Mouse (Mus musculus): Measurements from ENCODE around the gene Dscaml1.
A peak's percentile ranks its signal among the peaks of the same experiment; 100 is the strongest.

Dscaml1 gene

DNA sequence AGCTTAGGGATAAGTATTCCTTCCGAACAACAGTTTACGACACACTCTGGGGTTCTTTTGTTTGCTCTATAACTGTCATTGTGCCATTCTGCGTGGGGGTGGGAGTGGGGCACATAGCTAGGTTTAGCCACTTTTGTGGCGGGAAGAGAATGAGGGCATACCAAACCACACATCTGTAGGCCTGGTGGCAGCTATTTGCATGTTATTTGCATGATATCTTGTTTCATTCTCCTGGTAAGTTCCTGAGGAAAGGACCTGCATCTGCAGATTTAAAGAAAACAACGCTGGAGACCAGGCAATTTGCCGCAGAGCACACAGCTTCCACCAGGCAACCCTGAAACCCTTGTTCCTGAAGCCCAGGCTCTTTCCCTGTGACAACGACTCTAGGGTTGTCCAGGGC is 30.8 kb downstream of the Dscaml1 start:
- DNase-seq = no peak

DNA sequence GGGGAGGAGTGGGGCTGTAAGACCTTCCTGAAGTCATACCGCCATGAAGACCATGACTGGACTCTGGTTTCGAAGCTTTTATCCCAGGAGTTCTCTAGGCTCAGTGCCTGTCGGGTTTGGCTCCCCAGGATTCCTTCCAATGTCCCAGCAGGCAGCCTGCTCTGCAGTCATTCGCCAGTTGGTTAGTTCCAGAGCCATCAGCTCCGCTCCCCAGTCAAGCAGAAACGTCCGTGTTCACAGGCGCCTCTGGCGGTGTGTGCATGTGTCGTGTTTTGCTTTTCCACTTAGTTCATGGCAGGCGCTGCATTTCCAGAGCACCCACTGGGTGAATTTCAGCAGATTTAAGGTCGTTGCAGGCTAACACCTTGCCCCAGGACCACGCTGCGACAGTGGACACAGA is 31.9 kb downstream of the Dscaml1 start:
- no peak for DNase-seq

DNA sequence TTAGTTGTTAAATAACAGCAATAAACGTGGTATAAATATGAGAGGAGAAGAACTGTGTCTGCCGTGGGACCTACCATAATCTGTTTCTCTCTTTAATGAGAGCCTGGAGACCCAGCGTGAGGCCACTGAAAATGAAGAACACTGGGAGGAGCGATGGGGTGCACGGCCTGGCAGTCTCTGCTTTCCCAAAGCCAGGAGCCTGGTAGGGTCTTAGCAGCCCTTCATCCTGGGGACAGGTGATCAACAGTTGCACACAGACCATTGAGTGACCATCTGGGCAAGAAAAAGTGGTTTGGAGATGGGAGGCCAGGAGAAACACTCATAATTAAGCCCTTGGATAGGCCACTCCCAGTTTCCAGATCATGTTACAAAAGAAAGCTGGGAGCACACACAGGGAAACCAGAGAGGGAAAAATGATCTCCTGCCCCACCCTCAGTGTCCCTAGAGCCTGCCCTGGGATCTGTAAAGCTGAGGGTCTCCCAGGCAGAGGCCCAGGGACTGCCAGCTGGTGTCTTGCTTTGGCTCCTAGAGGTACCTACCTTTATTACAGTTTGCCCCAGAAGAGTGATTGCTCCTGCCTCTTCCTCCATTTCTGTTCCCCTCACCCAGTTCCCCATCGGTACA is 39.1 kb downstream of the Dscaml1 start:
- peak; percentile 31 for DNase-seq

DNA sequence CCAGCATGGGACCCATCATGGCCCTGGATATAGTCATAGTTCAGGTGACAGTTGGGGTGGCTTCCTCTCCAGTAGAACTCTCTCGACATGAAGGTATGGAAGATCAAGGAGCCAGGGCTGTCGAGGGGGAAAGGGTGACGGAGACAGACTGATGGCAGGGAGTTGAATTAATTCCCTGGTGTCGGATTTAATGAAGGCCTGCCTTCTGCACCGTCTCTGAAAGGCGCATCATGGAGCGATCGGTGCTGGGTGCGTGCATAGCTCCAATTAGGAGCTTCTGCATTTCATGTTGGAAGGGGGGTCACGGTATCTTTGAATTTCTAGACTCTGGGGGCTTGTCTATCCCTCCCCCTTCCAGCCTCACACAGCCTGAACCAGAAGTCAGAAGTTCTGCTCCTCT is 41.8 kb downstream of the Dscaml1 start:
- DNase-seq = no peak

DNA sequence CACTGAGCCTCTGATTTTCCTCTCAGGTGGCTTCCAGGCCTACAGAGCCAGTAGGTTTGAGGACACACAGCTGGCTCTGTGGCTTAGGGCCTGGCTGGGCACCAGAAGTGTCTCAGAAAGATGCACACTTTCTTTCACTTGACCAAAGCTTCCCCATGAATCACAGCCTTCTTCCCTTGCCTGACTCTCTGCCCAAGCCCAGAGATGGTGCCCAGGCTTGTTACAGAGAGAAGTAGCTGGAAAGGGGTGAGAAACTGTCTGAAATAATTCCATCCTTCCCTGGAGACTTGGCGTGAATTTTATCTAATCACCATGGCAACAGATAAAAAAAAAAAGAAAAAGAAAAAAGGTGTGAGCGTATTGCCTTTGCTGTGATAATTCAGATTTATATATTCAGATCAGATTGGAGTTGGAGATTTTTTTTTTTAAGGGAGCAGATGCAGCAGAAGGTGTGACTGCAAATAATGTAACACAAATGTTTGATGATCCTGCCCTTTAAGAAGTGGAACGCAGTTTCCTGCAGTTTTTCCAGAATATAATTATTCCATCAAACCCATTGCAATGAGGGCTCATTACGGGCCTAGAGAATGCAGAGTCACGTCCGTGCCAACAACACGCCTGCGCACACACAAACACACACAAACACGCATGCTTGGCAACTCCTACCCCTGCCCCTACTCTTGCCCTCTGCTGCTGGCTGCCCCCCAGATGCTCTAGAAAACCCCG is 44.5 kb downstream of the Dscaml1 start:
- no peak for DNase-seq

DNA sequence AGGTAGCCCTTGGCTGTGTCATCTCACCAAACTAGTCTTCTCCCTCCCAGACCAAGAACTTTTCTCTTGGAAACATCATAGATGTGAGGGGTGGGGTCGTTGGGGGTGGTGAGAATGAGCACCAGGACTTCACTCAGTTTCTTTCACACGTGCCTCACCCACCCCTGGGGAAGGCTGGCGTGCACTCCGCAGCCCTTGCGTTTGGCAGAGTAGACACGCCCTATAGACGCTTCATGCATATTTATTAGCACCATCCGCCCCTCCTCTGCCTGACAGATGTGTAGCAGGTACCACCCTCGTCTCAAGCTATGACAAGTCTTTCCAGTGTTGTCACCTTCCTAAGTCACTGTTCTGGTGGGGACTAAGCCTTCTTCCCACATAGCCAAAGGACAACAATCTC is 45.3 kb downstream of the Dscaml1 start:
- no peak for DNase-seq

DNA sequence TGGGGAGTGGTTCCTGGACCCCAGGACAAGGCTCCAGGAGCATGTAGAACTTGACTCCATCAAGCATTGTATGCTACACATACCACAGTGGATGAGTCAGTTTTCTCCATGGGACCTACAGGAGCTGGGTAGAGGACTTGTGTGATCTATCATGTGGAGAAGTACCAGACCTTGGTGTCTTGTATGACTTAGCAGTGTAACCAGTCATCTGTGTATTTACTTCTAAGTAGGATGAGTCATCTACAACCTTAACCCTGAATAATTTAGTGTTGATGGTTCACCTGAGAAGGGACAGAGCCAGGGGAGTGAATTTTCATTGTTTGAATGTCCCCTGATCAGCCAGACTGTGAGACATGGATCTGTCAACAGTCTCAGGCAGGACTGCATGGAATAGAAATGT is 48.4 kb downstream of the Dscaml1 start:
- no peak for DNase-seq

DNA sequence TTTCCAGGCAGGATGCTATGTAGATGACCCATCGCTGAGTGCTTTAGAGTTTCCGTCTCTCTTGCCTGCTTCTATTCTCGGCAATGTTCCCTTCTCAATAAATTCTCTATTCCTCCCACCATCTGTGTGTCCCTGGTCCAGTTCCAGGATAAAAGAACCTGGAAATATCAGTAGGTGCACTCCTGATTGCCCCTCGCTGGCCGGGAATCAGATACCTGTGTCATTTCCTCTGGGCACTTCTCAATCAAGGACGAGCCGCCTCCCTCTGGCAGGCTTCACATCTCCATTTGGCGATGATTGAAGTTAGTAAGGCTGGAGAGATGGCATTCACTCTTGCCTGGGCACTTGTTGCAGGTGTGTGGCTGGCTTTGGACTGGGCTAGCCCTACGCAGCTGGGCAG is 54.5 kb downstream of the Dscaml1 start:
- DNase-seq = no peak

DNA sequence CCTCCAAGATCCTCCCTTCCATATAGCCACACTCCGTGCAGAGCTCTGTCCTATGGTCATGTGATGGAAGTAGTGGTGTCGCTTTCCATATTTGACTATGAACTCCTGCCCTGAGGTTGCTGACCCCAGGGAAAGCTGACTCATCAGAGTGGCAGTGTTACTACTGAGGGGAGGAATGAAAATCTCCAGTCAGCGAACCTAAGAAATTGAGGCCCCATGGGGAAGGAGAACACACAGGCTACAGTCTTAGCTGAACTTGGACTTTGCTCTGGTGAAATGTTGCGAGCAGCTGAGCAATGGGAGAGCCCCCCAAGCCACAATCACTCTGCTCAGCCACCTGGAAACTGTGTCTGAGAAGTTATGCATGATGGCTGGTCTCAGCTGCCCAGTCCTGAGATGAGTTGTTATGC is 60.2 kb downstream of the Dscaml1 start:
- no peak for DNase-seq

DNA sequence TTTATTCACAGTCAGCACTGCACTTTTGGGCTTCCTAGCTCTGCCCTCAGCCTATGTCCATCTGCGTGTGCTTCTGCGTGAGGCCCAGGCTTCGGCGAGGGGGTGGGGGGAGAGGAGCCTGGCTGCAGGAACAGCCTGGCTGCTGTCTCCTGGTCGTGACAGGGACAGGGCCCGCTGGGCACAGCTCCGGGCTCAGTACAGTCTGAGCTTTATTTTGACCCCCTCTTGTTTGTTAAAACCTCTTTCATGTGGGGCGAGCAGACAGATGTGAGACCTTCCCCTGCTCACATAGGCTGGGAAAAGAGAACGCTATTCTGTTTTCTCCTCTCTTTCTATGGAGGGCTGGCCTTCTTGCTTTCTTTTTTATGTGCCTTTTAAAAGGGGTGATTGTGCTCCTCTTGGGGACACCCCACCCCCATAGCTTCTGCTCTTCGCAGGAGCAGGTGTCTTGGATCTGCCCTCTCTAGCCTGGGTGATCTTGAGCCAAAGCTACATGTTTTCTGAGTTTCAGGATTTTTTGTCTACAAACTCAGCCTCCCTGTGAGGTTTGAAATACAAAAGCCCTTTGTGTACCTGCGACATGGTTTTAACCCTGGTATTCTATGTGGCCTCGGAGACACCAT is 60.9 kb downstream of the Dscaml1 start:
- DNase-seq = no peak

DNA sequence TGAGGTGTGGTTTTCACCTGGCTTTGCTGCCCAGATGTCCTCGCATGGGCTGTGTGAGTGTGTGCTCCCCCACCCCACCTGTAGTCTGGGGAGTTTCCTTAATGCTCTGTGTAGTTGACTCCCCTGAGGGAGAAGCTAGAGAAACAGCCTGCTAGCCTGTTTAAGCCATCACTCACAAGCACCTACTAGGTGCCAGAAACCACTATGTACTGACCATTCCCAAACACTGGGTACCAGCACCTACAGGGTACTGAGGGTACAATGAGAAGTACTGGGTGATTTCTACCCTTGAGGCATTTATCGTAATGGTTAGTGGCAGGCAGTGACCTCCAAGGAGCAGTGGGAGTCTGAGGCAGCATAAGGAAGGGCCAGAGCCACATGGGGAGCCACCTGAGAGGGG is 64.5 kb downstream of the Dscaml1 start:
- no peak for DNase-seq

DNA sequence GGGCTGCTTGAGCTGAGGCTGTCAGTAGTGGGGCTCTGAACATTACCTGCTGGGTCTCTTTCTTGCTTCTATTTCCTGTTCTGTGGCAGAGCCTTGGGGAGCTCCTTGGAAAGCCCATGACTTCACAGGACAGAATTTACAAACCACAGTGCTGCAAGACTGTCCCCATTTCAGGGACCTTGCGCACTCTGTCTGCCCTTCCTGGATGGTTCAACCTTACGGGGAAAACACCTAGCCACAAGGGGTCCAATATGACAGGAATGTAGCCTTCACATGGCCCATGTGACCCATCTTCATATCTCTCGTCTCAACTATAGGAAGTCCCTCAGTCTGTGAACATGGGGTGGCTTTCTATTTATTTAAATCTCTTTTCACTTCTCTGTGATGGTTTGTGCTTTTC is 68.5 kb downstream of the Dscaml1 start:
- DNase-seq = no peak

DNA sequence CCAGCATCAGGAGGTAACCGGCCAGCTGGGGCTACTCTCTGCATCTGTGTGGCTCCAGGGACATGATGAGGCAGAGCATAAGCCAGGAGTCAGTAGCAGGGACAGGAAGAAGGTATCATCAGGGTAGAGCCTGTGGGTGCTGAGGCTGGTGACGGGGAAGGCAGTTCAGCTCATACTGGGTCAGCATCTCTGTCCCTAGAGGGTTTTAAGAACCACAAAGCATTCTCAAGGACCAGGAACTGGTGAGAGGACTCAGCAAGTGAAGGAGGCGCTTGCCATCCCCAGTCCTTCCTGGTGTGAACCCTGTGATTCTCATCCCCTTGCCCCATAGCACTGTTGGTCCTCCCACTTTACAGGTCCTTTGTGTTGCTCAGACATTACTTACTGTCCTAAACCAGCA is 69.9 kb downstream of the Dscaml1 start:
- DNase-seq = no peak

DNA sequence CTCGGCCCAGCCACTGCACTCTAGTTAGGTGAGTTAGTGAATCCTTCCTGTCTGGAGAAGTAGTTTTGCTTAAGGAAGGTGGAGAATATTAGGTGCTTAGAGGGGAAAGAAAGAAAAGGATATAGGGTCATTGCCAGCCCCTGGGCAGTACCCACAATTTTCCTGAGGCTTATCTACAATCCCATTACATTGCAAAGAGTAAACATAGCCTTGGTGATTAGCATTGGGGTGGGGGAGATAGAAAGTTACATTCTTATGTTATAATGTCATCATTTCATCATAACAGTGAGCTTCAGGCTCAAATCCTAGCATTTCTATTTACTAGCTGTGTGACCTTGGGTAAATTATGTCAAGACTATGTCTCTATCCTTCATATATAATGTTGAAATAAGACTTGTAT is 70.5 kb downstream of the Dscaml1 start:
- DNase-seq = no peak

DNA sequence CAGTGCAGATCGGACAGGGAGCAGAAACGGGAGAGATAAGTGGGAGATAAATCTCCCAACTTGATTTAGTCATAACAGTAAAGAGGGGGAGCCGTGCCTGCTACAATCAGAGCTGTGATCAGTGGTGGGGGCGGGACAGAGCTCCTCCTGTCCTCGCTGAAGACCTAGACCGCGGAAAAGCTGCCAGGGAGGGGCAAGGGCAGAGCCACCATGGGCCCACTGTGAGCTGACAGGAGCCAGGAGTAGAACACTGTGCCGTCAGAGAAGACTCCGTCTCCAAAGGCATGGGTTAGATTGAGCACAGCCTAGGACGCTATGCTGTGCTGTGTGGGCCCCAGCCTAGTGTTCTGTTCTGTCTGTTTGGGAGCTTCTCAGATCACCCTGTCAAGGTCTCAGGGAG is 72.8 kb downstream of the Dscaml1 start:
- DNase-seq = no peak

DNA sequence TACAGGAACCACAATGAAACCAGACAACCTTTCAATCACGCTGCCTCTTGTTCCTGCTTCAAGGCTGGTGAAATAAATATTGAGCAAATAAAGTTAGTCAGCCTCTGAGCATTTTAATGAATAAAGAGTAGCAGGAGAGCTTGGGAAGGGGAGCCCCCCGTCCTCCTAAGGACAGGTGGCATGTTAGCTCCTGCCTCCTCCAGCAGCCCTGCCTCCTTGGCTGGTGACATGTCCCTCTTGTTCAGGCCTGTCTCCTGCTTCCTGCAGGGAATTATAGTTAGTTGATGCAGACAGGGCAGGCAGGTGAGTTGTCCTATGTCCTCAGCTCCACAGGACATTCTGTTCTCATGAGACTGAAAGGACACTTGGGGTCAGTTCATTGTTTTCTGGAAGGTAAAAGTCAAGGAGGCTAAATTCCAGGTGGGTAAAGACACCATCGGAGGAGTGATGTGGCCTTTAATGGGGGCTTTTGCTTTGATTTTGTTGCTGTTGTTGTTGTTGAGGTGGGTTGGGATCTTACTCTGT is 73.7 kb downstream of the Dscaml1 start:
- no peak for DNase-seq

DNA sequence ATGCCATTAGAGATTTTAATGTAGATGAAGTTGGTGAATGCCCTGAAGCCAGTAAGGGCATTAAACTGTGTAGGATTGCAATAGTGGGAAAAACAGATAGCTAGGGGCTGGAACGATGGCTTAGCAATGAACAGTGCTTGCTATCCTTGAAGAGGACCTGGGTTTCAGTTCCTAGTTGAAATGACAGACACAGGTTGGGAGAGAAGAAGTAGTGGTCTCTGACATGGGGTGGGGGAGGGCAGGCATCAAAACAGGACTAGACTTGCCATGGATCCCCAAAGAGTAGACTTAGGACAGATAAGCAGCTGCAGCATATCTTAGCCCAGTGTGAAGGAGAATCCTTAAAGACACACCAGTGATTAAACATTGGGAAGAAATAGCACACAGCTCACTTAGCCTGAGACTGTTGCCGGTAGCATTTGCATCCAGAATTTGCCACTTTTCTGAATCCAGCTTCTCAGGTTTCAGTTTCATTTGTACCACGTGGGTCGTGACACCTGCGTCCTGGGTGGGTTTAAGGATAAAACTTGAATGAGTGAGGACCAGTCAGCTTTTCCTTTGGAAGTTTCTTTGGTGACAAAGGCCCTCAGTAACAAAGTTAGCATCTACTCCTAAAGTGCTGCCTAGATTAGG is 75.0 kb downstream of the Dscaml1 start:
- DNase-seq = no peak

DNA sequence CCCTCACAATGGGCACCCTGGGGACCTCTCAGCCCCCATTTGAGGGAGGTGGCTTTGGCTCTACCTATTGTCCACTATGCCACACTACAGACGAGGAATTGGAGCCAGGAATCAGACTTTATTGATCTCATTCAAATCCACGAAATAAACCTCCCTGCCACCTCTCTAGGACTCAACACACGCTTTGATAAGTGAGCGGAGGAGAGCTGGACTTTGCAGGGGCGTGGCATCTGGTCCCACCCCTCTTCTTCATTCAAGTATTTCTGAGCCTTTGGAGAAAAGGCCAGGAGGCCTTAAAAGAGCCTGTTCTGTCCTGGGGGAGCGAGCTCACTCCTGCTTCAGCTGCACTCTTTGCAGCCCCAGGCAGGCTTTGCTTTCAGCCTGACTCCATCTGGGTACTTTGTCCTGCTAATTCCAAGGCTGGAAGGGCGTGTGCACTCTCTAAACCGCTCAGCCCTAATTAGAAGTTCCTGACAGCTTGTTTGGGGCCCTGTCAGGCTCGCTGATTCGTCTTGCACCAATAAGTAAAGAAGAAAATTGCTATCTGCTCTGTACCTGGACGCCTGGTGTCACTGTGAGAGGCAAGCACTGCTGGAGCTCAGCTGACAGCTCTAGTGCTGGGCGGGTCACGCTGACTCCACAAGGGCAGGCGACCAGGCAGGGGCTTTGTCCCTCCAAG is 75.7 kb downstream of the Dscaml1 start:
- peak; percentile 43 for DNase-seq

DNA sequence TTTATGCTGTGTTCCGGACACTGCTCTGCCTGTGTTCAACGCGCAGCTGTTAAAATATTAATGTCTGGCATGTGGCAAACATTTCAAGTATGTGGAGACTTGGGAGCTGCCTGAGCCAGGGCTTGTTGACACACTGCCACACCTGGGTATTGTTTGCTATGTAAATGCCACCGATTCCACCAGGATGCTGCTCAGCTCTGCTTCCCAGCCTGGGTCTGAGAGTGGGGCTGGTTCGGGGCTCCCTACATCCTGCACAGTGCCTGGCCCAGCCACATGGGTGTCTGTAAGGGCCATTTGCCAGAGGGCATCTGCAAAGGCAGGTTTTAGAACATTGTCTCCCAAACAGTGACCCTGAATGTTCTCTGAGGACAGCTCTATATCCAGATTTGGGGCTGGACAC is 78.5 kb downstream of the Dscaml1 start:
- DNase-seq = no peak

DNA sequence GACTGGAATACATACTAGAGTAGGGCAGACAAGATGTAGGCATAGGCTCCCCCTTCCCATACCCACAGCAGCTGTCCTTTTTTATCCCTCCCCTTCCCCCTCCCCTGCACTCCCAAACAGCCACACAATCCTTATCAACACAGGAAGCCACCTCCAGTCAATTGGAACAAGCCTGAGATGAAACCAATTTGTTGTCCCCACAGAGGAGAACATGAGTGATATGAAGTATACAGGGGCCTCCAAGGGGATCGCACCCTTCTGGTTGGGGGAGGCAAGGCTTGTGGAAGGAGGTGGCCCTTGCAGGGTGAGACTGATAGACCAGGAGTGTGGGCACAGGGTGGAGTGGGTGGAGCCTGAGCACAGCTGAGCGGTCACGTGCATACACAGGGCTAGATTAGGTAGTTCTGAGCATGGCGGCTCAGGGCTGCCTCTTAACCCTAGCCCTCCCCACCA is 79.1 kb downstream of the Dscaml1 start:
- peak; percentile 16 for DNase-seq

DNA sequence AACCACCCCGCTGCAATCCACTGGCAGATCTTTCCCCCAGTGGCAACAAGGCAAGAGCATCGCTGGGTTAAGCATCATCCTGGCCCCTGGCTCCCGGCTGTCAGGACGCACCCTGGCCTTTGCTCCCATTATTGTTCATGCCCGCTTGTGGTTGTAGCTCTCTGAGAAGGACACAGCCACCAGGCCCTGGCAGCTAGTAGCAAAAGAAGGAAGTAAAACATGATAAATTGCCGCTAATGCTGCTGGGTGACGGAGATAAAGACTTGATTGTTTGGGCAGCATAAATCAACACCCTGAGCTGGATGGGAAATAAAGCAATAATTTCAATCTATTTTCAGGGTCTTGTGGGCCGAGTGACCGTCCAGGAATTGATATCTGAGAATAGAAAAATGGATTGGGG is 81.1 kb downstream of the Dscaml1 start:
- DNase-seq = no peak

DNA sequence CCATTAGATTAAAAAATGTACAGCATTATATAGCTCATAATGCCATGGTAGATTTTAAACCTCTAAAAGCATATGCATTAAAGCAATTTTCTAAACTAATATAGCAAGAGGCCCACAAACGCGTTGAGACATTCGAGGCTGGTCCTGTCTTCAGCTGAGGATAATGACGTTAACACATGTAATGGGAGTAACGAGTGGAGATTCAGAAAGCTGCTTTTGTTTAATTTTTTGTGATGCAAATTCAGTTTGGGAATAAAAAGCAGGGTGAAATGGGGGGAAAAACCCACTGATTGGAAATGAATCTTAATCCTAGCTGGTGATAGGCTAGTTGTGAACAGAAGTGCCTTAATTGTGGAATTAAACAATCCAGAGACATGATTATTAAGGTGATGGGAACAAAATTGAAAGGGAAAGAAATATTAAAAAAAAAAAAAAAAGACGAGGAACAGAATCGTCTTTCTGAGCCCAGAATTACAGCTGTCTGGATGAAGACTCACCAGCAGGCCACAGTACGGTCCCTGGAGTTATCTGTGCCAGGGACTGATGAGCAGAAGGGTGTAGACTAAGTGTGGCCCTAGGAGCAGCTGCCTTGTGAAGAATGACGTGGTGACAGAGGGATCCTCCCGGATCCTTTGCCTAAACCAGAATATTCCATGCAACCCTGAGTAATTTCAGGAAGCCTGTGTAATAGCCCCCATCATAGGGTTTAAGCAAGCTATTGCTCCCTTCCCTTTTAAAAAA is 84.5 kb downstream of the Dscaml1 start:
- DNase-seq = no peak
